Mouse (Mus musculus) spleen, adult 2 months (tissue): ENCODE results near the gene Acyp2.

Source experiments
- CTCF ChIP-seq: fragments of 200-500 bp; IDR thresholded peaks from 2 replicates; pipeline ENCODE4 v1.5.1; 2011; ENCODE audit warnings: mild to moderate bottlenecking, inconsistent platforms; ENCODE audit not compliant: insufficient read depth, insufficient read length, insufficient replicate concordance; ENCODE audit errors: extremely low read depth
- POLR2A ChIP-seq: fragments of 200-500 bp; IDR thresholded peaks from 2 replicates; pipeline ENCODE4 v1.6.1; 2011; ENCODE audit warnings: low read depth, low read length, inconsistent platforms

- TF ChIP-seq POLR2A (no peak), CTCF (no peak)
These were observed 166.1 kb downstream of the Acyp2 start for GRCm38 (mm10) chr11:30483286-30483685.
